Mouse (Mus musculus): Measurements from ENCODE around the gene Smc5. TPM values are rescaled to one million over a fixed set of nuclear protein-coding genes. Genes with fewer than 3 reads are reported as not detected.

Smc5 gene
- polyA plus RNA-seq (2015; fragmentation: Nextera tagmentation; extraction: Ambion mirVana) = 6.5 and 7.9 TPM in 2 replicates

- H3K9ac ChIP-seq (ENCODE audit: low read depth, low read length) = peak within 1 kb of the TSS; percentile 89
- H3K4me2 ChIP-seq (replicated peaks; ENCODE audit: low read depth) = peak within 1 kb of the TSS; percentile 86
- H3K27ac ChIP-seq (ENCODE audit: low read depth, low read length) = no peak within 1 kb of the TSS
- WGBS = under 1% methylated on average over 69 of the region's 69 CpGs
- no peaks in the 10 kb centered on the region for H3K27me3 ChIP-seq (replicated peaks; ENCODE audit: control insufficient read depth, insufficient read depth, low read length)
- no peaks in the 10 kb centered on the region for H3K4me1 ChIP-seq (replicated peaks; ENCODE audit: control insufficient read depth, insufficient read depth, low read length)
- H3K9me3 ChIP-seq (ENCODE audit: control insufficient read depth) = no peaks in the 10 kb centered on the region
- peak within 1 kb of the TSS; percentile 93 for H3K4me3 ChIP-seq (ENCODE audit: low read depth, low read length)
- 0 out of 2 replicates have a peak, but pooled peaks cover 5% of the 10 kb centered on the region for H3K36me3 ChIP-seq (ENCODE audit: control insufficient read depth, insufficient read depth)
- ATAC-seq = peak; percentile 96
- TF ChIP-seq CTCF (IDR thresholded peaks at IDR 0.05; ENCODE audit: low read depth) = no peak
Observed at GRCm38 (mm10) chr19:23273355-23274053, at the start of gene Smc5. Gene Smc5, minus strand, starts transcription at chr19:23273897.

GRCm38 (mm10) chr19:23323107-23323506 lies 49.4 kb upstream of the Smc5 start:
- Histone ChIP-seq H3K4me3 (ENCODE audit: low read depth, low read length) (no peak overlapping the region), H3K27me3 (replicated peaks; ENCODE audit: control insufficient read depth, insufficient read depth, low read length) (no peaks in the 10 kb centered on the region), H3K9me3 (ENCODE audit: control insufficient read depth) (no peaks in the 10 kb centered on the region), H3K4me2 (replicated peaks; ENCODE audit: low read depth) (no peak overlapping the region), H3K36me3 (ENCODE audit: control insufficient read depth, insufficient read depth) (no peaks in the 10 kb centered on the region), H3K27ac (ENCODE audit: low read depth, low read length) (no peak overlapping the region), H3K9ac (ENCODE audit: low read depth, low read length) (no peak overlapping the region), H3K4me1 (replicated peaks; ENCODE audit: control insufficient read depth, insufficient read depth, low read length) (no peaks in the 10 kb centered on the region)
- ATAC-seq = no peak
- TF ChIP-seq CTCF (IDR thresholded peaks at IDR 0.05; ENCODE audit: low read depth) = no peak
- 57% methylated on average over 3 of the region's 3 CpGs for WGBS

- no peak overlapping the region for H3K4me2 ChIP-seq (replicated peaks; ENCODE audit: low read depth)
- no peak overlapping the region for H3K9ac ChIP-seq (ENCODE audit: low read depth, low read length)
- no peak for ATAC-seq
- no peaks in the 10 kb centered on the region for H3K4me1 ChIP-seq (replicated peaks; ENCODE audit: control insufficient read depth, insufficient read depth, low read length)
- no peaks in the 10 kb centered on the region for H3K27me3 ChIP-seq (replicated peaks; ENCODE audit: control insufficient read depth, insufficient read depth, low read length)
- no peak for TF ChIP-seq CTCF (IDR thresholded peaks at IDR 0.05; ENCODE audit: low read depth)
- H3K27ac ChIP-seq (ENCODE audit: low read depth, low read length) = no peak overlapping the region
- H3K4me3 ChIP-seq (ENCODE audit: low read depth, low read length) = no peak overlapping the region
- WGBS = 84% methylated on average over 5 of the region's 5 CpGs
- H3K9me3 ChIP-seq (ENCODE audit: control insufficient read depth) = no peaks in the 10 kb centered on the region
- H3K36me3 ChIP-seq (ENCODE audit: control insufficient read depth, insufficient read depth) = no peaks in the 10 kb centered on the region
Observed at GRCm38 (mm10) chr19:23317989-23318358, 44.3 kb upstream of the Smc5 start.

DNA sequence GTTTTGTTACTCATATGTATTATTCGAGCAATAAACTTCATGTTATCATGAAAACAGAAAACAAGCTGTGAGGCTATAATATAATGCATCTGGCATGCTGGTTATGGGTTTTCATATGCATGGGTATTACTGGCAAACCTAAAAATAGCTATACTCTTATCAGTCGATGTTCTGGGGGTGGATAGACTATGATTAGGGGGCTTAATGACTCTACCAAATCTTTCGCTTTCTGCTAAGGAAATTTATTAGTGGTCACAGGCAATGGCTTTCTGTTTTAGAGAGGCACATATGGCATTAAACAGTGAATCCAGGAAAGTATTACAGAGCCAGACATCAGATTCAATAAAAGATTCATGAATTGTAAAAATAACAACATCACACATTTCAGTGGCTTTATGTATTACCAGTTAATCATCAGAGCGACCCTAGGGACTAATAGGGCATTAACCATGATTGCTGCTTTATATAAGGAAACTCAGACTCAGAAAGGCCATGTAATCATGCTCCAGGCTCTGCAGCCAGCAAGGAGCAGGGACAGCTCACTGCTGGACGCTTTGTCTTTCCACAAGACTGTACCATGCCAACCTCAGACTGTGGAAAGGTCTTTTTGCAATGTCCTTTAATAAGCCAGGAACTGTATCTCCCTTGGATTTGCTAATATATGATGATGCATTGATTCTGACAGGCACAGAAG lies 43.7 kb upstream of the Smc5 start:
- ATAC-seq = no peak
- WGBS = 73% methylated on average over 5 of the region's 5 CpGs
- no peak for TF ChIP-seq CTCF (IDR thresholded peaks at IDR 0.05; ENCODE audit: low read depth)

DNA sequence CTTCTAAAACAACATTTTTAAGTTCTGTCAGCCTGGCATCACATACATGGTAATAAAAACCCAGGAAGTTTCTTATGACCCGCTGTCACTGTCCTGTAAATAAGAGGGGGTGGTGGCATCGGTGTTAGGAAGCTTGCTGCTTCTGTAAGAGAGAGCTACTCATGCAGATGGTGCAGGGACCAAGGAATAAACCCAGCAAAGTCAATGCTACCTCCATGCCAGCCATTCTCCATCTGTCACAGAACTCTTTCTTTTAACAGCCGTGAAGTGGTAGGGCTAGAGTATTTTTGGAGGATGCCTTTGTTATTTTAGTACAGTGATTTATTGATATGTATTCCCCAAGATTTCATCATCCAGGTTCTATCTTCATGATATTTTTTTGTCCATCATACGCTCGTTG lies 43.2 kb upstream of the Smc5 start:
- Histone ChIP-seq H3K4me2 (replicated peaks; ENCODE audit: low read depth) (no peak overlapping the region), H3K9ac (ENCODE audit: low read depth, low read length) (no peak overlapping the region), H3K27me3 (replicated peaks; ENCODE audit: control insufficient read depth, insufficient read depth, low read length) (no peaks in the 10 kb centered on the region), H3K9me3 (ENCODE audit: control insufficient read depth) (no peaks in the 10 kb centered on the region), H3K4me1 (replicated peaks; ENCODE audit: control insufficient read depth, insufficient read depth, low read length) (no peaks in the 10 kb centered on the region), H3K4me3 (ENCODE audit: low read depth, low read length) (no peak overlapping the region), H3K27ac (ENCODE audit: low read depth, low read length) (no peak overlapping the region), H3K36me3 (ENCODE audit: control insufficient read depth, insufficient read depth) (no peaks in the 10 kb centered on the region)
- 85% methylated on average over 5 of the region's 5 CpGs for WGBS
- ATAC-seq = no peak
- no peak for TF ChIP-seq CTCF (IDR thresholded peaks at IDR 0.05; ENCODE audit: low read depth)

More for the DNA sequence above, 43.7 kb upstream of the Smc5 start:
- Histone ChIP-seq H3K27ac (ENCODE audit: low read depth, low read length) (no peak overlapping the region), H3K9me3 (ENCODE audit: control insufficient read depth) (no peaks in the 10 kb centered on the region), H3K27me3 (replicated peaks; ENCODE audit: control insufficient read depth, insufficient read depth, low read length) (no peaks in the 10 kb centered on the region), H3K4me3 (ENCODE audit: low read depth, low read length) (no peak overlapping the region), H3K4me1 (replicated peaks; ENCODE audit: control insufficient read depth, insufficient read depth, low read length) (no peaks in the 10 kb centered on the region), H3K36me3 (ENCODE audit: control insufficient read depth, insufficient read depth) (no peaks in the 10 kb centered on the region), H3K9ac (ENCODE audit: low read depth, low read length) (no peak overlapping the region), H3K4me2 (replicated peaks; ENCODE audit: low read depth) (no peak overlapping the region)

DNA sequence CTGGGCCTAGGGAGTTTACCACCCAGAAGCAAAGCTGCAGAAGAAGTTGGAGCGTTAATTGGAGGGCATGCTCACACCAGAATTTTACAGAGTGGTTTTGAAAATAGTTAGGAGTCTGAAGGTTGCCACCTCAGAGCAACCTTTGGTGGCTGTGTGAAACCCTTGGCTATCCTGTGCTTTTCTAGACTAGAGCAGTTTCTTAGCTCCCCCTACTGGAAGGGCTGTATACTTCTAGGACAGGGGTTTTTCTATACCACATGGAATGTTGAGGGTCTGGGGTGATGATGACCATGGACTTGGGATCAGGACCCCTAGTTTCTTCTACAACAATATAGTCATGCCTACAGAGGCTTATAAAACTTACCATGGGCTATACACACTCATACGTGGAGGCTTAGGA lies 36.3 kb upstream of the Smc5 start:
- WGBS = 84% methylated on average over 2 of the region's 2 CpGs
- no peak for ATAC-seq
- H3K4me3 ChIP-seq (ENCODE audit: low read depth, low read length) = no peak overlapping the region

More for the DNA sequence above, 36.3 kb upstream of the Smc5 start:
- H3K4me1 ChIP-seq (replicated peaks; ENCODE audit: control insufficient read depth, insufficient read depth, low read length) = no peaks in the 10 kb centered on the region
- H3K27ac ChIP-seq (ENCODE audit: low read depth, low read length) = no peak overlapping the region
- H3K4me2 ChIP-seq (replicated peaks; ENCODE audit: low read depth) = no peak overlapping the region
- H3K36me3 ChIP-seq (ENCODE audit: control insufficient read depth, insufficient read depth) = no peaks in the 10 kb centered on the region
- peak; percentile 46 for TF ChIP-seq CTCF (IDR thresholded peaks at IDR 0.05; ENCODE audit: low read depth)
- H3K27me3 ChIP-seq (replicated peaks; ENCODE audit: control insufficient read depth, insufficient read depth, low read length) = no peaks in the 10 kb centered on the region
- no peaks in the 10 kb centered on the region for H3K9me3 ChIP-seq (ENCODE audit: control insufficient read depth)
- H3K9ac ChIP-seq (ENCODE audit: low read depth, low read length) = no peak overlapping the region
